Mouse (Mus musculus) liver, adult (tissue): Measurements from ENCODE around the gene Trio.

Experiments
- GATA4 ChIP-seq: IDR thresholded peaks from 2 replicates; pipeline ENCODE4 v1.6.1; 2014; ENCODE audit warnings: mild to moderate bottlenecking, low read length; ENCODE audit not compliant: insufficient replicate concordance

Gene Trio

GRCm38 (mm10) chr15:27747512-27747911 lies 278.1 kb downstream of the Trio start:
- TF ChIP-seq GATA4: no peak

GRCm38 (mm10) chr15:27744995-27745394 lies 280.7 kb downstream of the Trio start:
- no peak for TF ChIP-seq GATA4

GRCm38 (mm10) chr15:27740080-27740479 lies 285.6 kb downstream of the Trio start:
- no peak for TF ChIP-seq GATA4

GRCm38 (mm10) chr15:27731818-27732217 lies 293.8 kb downstream of the Trio start:
- TF ChIP-seq GATA4: no peak

- TF ChIP-seq GATA4: no peak
Measured at GRCm38 (mm10) chr15:27726228-27726627, 299.4 kb downstream of the Trio start.

GRCm38 (mm10) chr15:27724796-27725680 lies 300.6 kb downstream of the Trio start:
- no peak for TF ChIP-seq GATA4

GRCm38 (mm10) chr15:27724298-27724697 lies 301.4 kb downstream of the Trio start:
- TF ChIP-seq GATA4: no peak

- no peak for TF ChIP-seq GATA4
Measured at GRCm38 (mm10) chr15:27723746-27724145, 301.9 kb downstream of the Trio start.

GRCm38 (mm10) chr15:27718668-27719067 lies 307.0 kb downstream of the Trio start:
- no peak for TF ChIP-seq GATA4

- no peak for TF ChIP-seq GATA4
Measured at GRCm38 (mm10) chr15:27715331-27715730, 310.3 kb downstream of the Trio start.

- no peak for TF ChIP-seq GATA4
Measured at GRCm38 (mm10) chr15:27710698-27711097, 314.9 kb downstream of the Trio start.

- no peak for TF ChIP-seq GATA4
Measured at GRCm38 (mm10) chr15:27708968-27709612, 316.6 kb downstream of the Trio start.

GRCm38 (mm10) chr15:27708499-27708898 lies 317.1 kb downstream of the Trio start:
- no peak for TF ChIP-seq GATA4

- TF ChIP-seq GATA4: no peak
Measured at GRCm38 (mm10) chr15:27702972-27703313, 322.7 kb downstream of the Trio start.

GRCm38 (mm10) chr15:27702031-27702971 lies 323.3 kb downstream of the Trio start:
- no peak for TF ChIP-seq GATA4
